Mouse (Mus musculus): ENCODE data around the gene Mapk8ip3. TPM values are rescaled to one million over a fixed set of nuclear protein-coding genes. Genes with fewer than 3 reads are reported as not detected.

Gene Mapk8ip3
- polyA plus RNA-seq, 1 experiment from 2014 or later, result 66.3 TPM

DNA sequence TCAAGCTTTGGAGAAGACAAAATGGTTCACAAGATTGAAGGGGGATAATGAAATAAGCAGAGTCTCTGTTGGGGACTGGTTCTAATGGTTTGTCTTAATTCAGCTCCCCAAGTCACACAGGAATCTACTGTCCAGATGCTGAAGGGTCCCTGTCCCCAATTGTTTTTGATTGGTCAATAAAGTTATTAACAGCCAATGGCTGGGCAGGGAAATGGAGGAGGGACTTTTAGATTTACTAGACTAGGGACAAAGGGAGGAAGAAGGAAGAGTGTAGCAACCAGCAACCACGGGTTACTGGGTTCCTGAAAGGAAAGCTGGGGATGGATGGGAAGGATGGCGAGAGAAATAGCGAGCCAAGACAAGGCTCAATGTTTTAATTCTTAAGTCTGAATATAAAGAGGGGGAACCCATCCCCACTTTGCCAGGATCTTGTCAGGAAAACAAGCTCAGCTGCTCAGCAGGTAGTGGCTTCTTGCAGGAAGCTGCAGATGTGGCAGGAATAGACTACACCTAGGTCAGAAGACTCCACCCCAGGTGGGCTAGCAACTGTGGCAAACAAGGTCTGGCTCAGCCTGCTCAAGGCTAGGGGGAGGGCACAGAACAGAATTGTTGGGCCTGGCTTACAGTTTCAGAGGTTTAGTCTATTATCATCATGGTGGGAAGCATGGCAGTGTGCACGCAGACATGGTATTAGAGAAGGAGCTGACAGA, 62.9 kb downstream of the Mapk8ip3 start:
- in situ Hi-C loops (cut with MboI; ENCODE audit: low pct_unique_long_range_greater_than_20kb), result no loop called here
- CTCF ChIA-PET, result interaction anchor here (1.2 kb wide), 1 partner anchor 30 kb away, joined by 3 read pairs; no protein-coding TSS in a partner anchor
- no peak for TF ChIP-seq CTCF (IDR thresholded peaks at IDR 0.05)
- no peak for DNase-seq (ENCODE audit: low read depth, low spot score)
- ATAC-seq, result no peak
- peaks cover 4% of the 10 kb centered on the region for H3K27me3 ChIP-seq
- POLR2A ChIA-PET, result no interaction called here

DNA sequence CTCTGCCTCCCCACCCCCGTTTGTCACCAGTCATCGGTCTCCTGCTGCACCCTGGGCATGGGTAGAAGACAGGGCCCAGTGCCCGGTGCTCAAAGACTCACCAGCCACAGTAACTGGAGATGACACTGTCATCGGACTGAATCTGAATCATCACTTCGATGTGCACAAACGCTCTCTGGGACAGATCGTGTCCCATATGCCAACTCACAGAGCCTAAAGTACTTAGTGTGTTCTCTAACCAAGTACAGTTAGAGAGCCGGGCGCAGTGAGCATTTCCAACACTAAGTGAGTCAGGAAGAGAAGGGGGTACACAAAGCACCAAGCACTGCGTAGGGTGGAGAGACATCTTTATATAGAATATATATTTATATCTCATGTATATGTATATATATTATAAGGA, 68.9 kb downstream of the Mapk8ip3 start:
- no peaks in the 10 kb centered on the region for H3K27me3 ChIP-seq
- CTCF ChIA-PET, result no interaction called here
- TF ChIP-seq CTCF (IDR thresholded peaks at IDR 0.05), result no peak
- POLR2A ChIA-PET, result no interaction called here
- in situ Hi-C loops (cut with MboI; ENCODE audit: low pct_unique_long_range_greater_than_20kb), result no loop called here
- ATAC-seq (no peak), DNase-seq (ENCODE audit: low read depth, low spot score) (no peak)

DNA sequence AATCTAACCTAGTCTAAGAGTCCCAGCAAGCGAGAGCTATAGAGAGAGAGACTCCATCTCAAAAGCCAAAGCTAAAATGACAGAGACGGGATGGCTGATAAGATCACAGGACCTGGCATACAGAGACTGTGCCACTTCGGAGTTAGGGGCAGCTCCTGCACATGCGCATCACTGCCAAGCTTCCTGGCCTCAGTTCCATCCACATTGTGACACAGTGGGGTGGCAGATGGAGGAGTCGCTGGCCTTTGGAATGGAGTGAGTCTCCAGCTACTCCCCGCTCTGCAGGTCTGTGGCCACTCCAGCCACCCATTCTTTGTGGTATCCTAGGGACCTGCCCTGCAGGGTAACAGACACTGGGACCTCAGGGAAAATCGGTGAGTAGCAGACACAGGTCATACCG, 71.0 kb downstream of the Mapk8ip3 start, which contains the start of gene Igfals:
Gene Igfals, plus strand, starts transcription at position 222 of the 400 bp plus-strand sequence.
- no peak for DNase-seq (ENCODE audit: low read depth, low spot score)
- no peaks in the 10 kb centered on the region for H3K27me3 ChIP-seq
- POLR2A ChIA-PET, result interaction anchor here (1.0 kb wide), 1 partner anchor 18 kb away, joined by 3 read pairs; no protein-coding TSS in a partner anchor
- in situ Hi-C loops (cut with MboI; ENCODE audit: low pct_unique_long_range_greater_than_20kb), result no loop called here
- CTCF ChIA-PET, result interaction anchor here (2.2 kb wide), 1 partner anchor 15 kb away, joined by 6 read pairs; no protein-coding TSS in a partner anchor
- no peak for ATAC-seq
- TF ChIP-seq CTCF (IDR thresholded peaks at IDR 0.05), result no peak

DNA sequence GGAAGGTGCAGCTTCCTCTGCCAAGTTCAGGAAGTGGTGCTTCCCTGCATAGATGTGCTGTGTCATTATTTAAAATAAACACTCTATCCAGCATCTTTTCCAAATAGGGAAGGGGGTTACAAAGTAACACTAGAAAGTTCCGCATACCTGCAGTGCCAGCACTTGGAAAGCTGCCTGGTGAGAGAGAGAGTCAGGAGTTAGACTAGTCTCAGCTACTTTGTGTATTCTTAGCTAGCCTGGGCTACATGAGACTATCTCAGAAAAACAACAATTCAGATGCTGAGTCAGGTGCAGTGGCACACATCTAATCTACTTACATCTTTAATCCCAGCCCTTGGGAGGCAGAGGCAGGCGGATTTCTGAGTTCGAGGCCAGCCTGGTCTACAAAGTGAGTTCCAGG, 75.0 kb downstream of the Mapk8ip3 start:
- DNase-seq (ENCODE audit: low read depth, low spot score) (no peak), ATAC-seq (no peak)
- ChIA-PET POLR2A (interaction anchor here (0.6 kb wide), 1 partner anchor 9 kb away, joined by 4 read pairs; no protein-coding TSS in a partner anchor), CTCF (interaction anchor here (0.8 to 2.0 kb wide), 2 partner anchors 7 to 18 kb away, joined by 3 to 7 read pairs; no protein-coding TSS in a partner anchor)
- TF ChIP-seq CTCF (IDR thresholded peaks at IDR 0.05), result no peak
- in situ Hi-C loops (cut with MboI; ENCODE audit: low pct_unique_long_range_greater_than_20kb), result no loop called here
- no peaks in the 10 kb centered on the region for H3K27me3 ChIP-seq

DNA sequence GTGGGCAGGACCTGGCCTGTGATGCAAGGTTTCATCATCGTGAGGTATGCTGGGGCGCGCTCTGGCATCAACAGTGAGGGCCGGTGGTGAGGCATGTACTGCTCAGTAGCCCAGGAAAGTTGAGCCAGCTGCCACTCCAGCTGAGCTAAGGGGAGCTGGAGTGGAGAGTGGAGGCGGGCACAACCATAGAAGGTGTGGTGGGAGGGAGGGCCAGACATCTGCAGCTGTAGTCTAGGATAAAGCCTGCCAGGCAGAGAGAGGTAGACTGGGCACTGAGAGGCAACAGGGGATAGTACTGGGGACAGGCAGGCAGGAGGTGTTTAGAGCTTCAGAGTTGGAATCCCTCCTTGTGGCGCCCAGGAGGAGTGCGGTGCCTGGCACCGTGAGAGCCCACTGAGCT, 76.7 kb downstream of the Mapk8ip3 start:
- in situ Hi-C loops (cut with MboI; ENCODE audit: low pct_unique_long_range_greater_than_20kb), result no loop called here
- no peaks in the 10 kb centered on the region for H3K27me3 ChIP-seq
- no peak for DNase-seq (ENCODE audit: low read depth, low spot score)
- ATAC-seq, result no peak
- TF ChIP-seq CTCF (IDR thresholded peaks at IDR 0.05), result no peak
- ChIA-PET CTCF (interaction anchor here (0.7 to 2.0 kb wide), 2 partner anchors 9 to 44 kb away, joined by 3 to 7 read pairs; no protein-coding TSS in a partner anchor), POLR2A (interaction anchor here (1.3 kb wide), 1 partner anchor 35 kb away, joined by 4 read pairs; the partner anchor contains the start of genes Eme2 and Mrps34)

DNA sequence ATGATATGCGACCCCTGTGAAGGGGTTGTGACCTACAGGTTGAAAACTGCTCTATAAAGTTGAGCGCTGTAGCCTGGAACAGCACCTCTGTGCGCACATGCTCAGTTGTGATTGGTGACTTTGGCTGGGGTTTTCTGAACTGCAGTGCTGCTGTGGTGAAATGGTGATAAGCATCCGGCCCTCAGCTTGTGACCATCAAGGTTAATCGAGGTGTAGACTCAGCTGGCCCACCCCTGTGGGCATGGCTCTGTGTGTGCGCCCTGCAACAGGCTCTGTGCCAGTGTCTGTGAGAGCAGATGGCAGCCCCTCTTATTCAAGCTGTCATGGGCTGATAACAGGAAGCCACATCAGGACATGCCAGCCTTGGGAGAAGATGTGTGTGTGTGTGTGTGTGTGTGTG, 77.8 kb downstream of the Mapk8ip3 start:
- H3K27me3 ChIP-seq, result no peaks in the 10 kb centered on the region
- ATAC-seq, result no peak
- in situ Hi-C loops (cut with MboI; ENCODE audit: low pct_unique_long_range_greater_than_20kb), result no loop called here
- no peak for TF ChIP-seq CTCF (IDR thresholded peaks at IDR 0.05)
- no peak for DNase-seq (ENCODE audit: low read depth, low spot score)
- ChIA-PET CTCF (no interaction called here), POLR2A (interaction anchor here (0.7 to 1.6 kb wide), 2 partner anchors 8 to 13 kb away, joined by 3 read pairs; no protein-coding TSS in a partner anchor)

DNA sequence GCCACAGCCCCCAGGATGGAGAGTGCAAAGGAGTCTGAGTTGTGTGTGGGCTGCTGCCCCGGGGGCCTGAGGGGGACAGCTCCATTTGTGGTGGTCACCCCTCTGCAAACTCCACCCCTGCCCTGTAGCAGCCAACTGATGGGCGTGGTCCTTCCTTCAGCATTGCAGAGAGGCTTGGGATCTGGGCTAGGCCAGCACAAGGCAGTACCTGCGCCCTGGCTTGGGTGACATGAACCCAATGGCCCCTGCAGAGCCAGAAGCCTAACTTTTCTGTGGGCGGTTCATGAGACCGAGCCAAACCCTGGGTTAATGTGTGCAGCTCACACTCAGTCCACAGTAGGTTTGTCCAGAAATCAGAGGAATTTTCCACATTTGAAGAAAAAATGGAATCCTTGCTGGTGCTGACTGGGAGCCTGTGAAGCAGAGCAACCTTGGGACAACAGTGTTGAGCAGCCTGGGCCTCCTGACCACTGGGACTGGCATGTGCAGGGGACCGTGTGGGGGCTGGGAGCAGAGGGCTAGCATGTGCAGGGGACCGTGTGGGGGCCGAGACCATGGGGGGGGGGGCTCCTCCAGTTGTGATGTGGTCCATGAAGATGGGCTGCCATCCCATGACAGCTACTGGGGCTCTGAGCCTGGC, 78.8 kb downstream of the Mapk8ip3 start:
- no peak for DNase-seq (ENCODE audit: low read depth, low spot score)
- ChIA-PET CTCF (no interaction called here), POLR2A (interaction anchor here (0.7 to 1.6 kb wide), 2 partner anchors 9 to 14 kb away, joined by 3 read pairs; no protein-coding TSS in a partner anchor)
- no peaks in the 10 kb centered on the region for H3K27me3 ChIP-seq
- no peak for TF ChIP-seq CTCF (IDR thresholded peaks at IDR 0.05)
- ATAC-seq, result no peak
- in situ Hi-C loops (cut with MboI; ENCODE audit: low pct_unique_long_range_greater_than_20kb), result no loop called here

DNA sequence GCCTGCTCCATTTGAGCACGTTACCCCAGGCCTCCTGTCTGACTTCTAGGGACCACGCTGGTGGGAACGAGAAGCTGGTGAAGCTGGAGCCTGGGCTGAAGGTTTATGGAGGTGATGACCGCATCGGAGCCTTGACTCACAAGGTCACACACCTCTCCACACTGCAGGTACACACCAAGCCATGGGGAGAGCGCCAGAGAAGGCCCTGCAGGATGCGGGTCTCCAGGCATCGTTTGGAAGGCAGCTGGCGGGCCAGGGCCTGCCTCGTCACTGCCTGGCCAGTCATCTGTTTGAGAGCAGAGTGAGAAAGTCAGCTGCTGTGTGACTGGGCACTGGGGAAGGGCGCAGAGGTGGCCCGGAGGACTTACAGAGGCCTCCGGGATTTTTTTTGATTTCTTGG, 80.2 kb downstream of the Mapk8ip3 start:
- no peak for TF ChIP-seq CTCF (IDR thresholded peaks at IDR 0.05)
- in situ Hi-C loops (cut with MboI; ENCODE audit: low pct_unique_long_range_greater_than_20kb), result no loop called here
- DNase-seq (ENCODE audit: low read depth, low spot score) (no peak), ATAC-seq (no peak)
- no peaks in the 10 kb centered on the region for H3K27me3 ChIP-seq
- ChIA-PET POLR2A (interaction anchor here (1.0 kb wide), 1 partner anchor 19 kb away, joined by 4 read pairs; no protein-coding TSS in a partner anchor), CTCF (no interaction called here)

DNA sequence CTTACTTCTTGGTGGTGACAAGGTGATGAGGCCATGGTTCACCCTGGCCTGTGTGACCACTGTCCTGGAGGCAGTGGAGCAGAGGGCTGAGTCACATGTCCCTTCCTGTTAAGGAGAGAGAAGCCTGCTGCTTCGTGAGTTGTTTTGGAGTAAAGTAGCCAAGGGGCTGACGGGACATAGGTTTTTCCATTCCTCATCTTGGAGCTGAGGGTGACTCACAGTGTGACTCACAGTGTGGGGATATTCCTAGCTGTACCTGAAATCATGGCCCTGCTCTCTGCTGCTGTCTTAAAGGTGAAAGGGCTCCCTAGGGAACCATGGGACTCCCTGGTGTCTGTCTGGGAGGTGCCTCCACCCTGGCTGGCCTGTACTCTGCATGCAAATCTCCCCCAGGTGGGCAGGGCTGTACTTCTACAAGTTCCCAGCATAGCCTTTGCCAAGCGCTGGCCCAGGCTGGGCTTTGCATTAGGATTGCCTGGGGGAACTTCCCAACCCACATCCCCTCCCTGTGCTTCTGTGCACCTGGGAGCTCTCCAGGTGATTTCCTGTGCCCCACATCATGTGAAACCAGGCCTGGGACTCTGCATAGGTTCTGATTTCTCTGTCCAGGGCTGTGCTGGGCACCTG, 80.8 kb downstream of the Mapk8ip3 start:
- H3K27me3 ChIP-seq, result no peaks in the 10 kb centered on the region
- no peak for TF ChIP-seq CTCF (IDR thresholded peaks at IDR 0.05)
- in situ Hi-C loops (cut with MboI; ENCODE audit: low pct_unique_long_range_greater_than_20kb), result no loop called here
- DNase-seq (ENCODE audit: low read depth, low spot score), result peak; percentile 75
- POLR2A ChIA-PET, result no interaction called here
- CTCF ChIA-PET, result no interaction called here
- ATAC-seq, result peak; percentile 76

DNA sequence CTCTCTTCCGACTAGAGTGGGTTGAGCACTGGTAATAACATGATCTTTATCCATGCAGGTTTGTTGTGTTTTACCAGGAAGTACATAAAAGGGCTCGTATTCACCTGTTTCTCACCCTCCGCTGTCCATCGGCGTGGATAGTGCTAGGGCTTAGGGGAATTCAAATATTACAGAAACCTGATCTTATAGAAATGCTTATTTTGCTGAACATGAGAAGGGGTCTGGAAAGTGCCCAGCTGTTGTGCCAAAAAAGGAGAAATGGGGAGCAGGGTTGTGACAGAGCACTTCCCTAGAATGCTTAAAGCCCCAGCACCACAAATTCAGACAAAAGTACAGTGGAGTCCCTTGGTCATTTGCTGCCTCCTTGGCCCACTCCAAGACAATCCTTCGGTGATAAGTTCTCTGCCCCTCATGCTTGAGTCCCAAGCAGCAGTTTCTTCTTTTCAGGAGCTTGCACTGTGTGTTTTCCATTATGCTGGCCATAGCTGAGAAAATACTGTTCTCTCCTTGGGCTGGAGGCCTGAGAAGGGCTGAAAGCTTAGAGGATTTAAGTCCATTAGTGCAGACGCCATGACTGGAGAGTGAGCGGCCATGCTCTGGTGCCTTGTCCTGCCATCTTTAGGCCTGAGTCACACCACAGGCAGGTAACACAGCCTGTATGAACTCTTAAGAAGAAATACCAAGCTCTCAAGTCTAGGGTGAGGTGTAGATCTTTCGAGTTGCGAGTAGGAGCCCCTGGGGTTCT, 85.2 kb downstream of the Mapk8ip3 start:
- DNase-seq (ENCODE audit: low read depth, low spot score) (no peak), ATAC-seq (no peak)
- POLR2A ChIA-PET, result interaction anchor here (1.0 kb wide), 1 partner anchor 11 kb away, joined by 3 read pairs; no protein-coding TSS in a partner anchor
- in situ Hi-C loops (cut with MboI; ENCODE audit: low pct_unique_long_range_greater_than_20kb), result no loop called here
- TF ChIP-seq CTCF (IDR thresholded peaks at IDR 0.05), result no peak
- CTCF ChIA-PET, result interaction anchor here (1.0 to 1.6 kb wide), 2 partner anchors 11 to 30 kb away, joined by 3 read pairs; partner anchors contain the start of gene Hagh
- H3K27me3 ChIP-seq, result no peaks in the 10 kb centered on the region

All from Patski (cell line).